Mouse (Mus musculus) CH12.LX (cell line): ENCODE data around the gene Samd14. TPM values are rescaled to one million over a fixed set of nuclear protein-coding genes. Genes with fewer than 3 reads are reported as not detected.

ENCODE experiments used
- DNase-seq: peaks from one replicate; pipeline ENCODE4 v3.0.0-alpha.2; 2013; ENCODE audit errors: extremely low read depth
- H3K27ac ChIP-seq: 2 replicates; pipeline ENCODE4 v1.5.1; 2012; ENCODE audit warnings: low read depth, mild to moderate bottlenecking, control low read depth, moderate library complexity; ENCODE audit not compliant: insufficient read depth
- H3K27me3 ChIP-seq: replicated peaks from 2 replicates; pipeline ENCODE3; 2012; ENCODE audit warnings: inconsistent platforms
- H3K36me3 ChIP-seq, 2 experiments: replicated peaks in 1 of 2; 2 replicates each; pipeline versions ENCODE3 to v1.6.1; 2012; ENCODE audit warnings: inconsistent platforms in 1 of 2, low read length in 1 of 2, mild to moderate bottlenecking in 1 of 2, mixed read lengths in 1 of 2, moderate library complexity in 1 of 2; ENCODE audit not compliant: control insufficient read depth in 1 of 2, insufficient read depth in 1 of 2
- H3K4me1 ChIP-seq, 2 experiments: 2 replicates each; pipeline ENCODE4 v1.6.1; 2012; ENCODE audit warnings: inconsistent platforms in 1 of 2, moderate library complexity in 1 of 2; ENCODE audit not compliant: insufficient read depth in 2 of 2, control insufficient read depth in 1 of 2
- H3K4me2 ChIP-seq: 2 replicates; pipeline ENCODE4 v1.6.1; 2012; ENCODE audit warnings: low read depth, mild to moderate bottlenecking, control low read depth; ENCODE audit not compliant: poor library complexity, insufficient read depth, severe bottlenecking
- H3K4me3 ChIP-seq, 3 experiments: fragments of 150-350 bp in 1 of 3; sonication (generic) in 1 of 3; replicated peaks in 1 of 3; 2 replicates each; pipeline versions ENCODE3 to v1.5.1; 2011 to 2012; ENCODE audit warnings: low read depth in 2 of 3, low read length in 2 of 3, mild to moderate bottlenecking in 2 of 3, moderate library complexity in 2 of 3, control low read depth in 1 of 3, improper control_type of control experiment in 1 of 3, inconsistent platforms in 1 of 3, mixed read lengths in 1 of 3; ENCODE audit not compliant: poor library complexity in 1 of 3
- H3K79me2 ChIP-seq: replicated peaks from 2 replicates; pipeline ENCODE4 v1.6.1; 2012; ENCODE audit warnings: mild to moderate bottlenecking, moderate library complexity; ENCODE audit not compliant: control insufficient read depth, poor library complexity, insufficient read depth, severe bottlenecking; ENCODE audit errors: extremely low read depth
- H3K9ac ChIP-seq: 2 replicates; pipeline ENCODE4 v1.6.1; 2012; ENCODE audit warnings: low read depth, mild to moderate bottlenecking, control low read depth, moderate library complexity; ENCODE audit not compliant: insufficient read depth
- H3K9me3 ChIP-seq: replicated peaks from 2 replicates; pipeline ENCODE3; 2012; ENCODE audit warnings: low read length, inconsistent platforms, mixed read lengths
- CHD1 ChIP-seq: IDR thresholded peaks from 2 replicates; pipeline ENCODE4 v1.6.1; 2012; ENCODE audit warnings: low read depth, low read length, improper control_type of control experiment, inconsistent platforms
- CHD2 ChIP-seq: IDR thresholded peaks from 2 replicates; pipeline ENCODE4 v1.6.1; 2011; ENCODE audit warnings: low read length, improper control_type of control experiment
- CTCF ChIP-seq, 2 experiments: IDR thresholded peaks in 1 of 2; conservative IDR thresholded peaks in 1 of 2; 2 replicates each; pipeline ENCODE4 v1.5.1; 2011 to 2012; ENCODE audit warnings: low read depth in 2 of 2, low read length in 2 of 2, improper control_type of control experiment in 1 of 2, inconsistent platforms in 1 of 2, mild to moderate bottlenecking in 1 of 2, moderate library complexity in 1 of 2
- ELF1 ChIP-seq: IDR thresholded peaks from 2 replicates; pipeline ENCODE4 v1.6.1; 2014; ENCODE audit warnings: low read depth, mild to moderate bottlenecking, inconsistent platforms, low read length, improper control_type of control experiment
- ETS1 ChIP-seq: conservative IDR thresholded peaks from 2 replicates; pipeline ENCODE4 v1.6.1; 2012; ENCODE audit warnings: low read depth, mild to moderate bottlenecking, inconsistent platforms, low read length, improper control_type of control experiment, moderate library complexity
- GABPA ChIP-seq: IDR thresholded peaks from 2 replicates; pipeline ENCODE4 v1.6.1; 2012; ENCODE audit warnings: low read depth, low read length, improper control_type of control experiment, inconsistent platforms; ENCODE audit not compliant: insufficient replicate concordance
- HCFC1 ChIP-seq: IDR thresholded peaks from 2 replicates; pipeline ENCODE4 v1.6.1; 2012; ENCODE audit warnings: low read depth, mild to moderate bottlenecking, inconsistent platforms, low read length, improper control_type of control experiment
- JUN ChIP-seq: IDR thresholded peaks from 2 replicates; pipeline ENCODE4 v1.6.1; 2011; ENCODE audit warnings: low read depth, mild to moderate bottlenecking, low read length, improper control_type of control experiment, moderate library complexity; ENCODE audit not compliant: insufficient read depth
- MAFK ChIP-seq: IDR thresholded peaks from 2 replicates; pipeline ENCODE4 v1.6.1; 2011; ENCODE audit warnings: low read length, improper control_type of control experiment; ENCODE audit not compliant: insufficient replicate concordance
- MAX ChIP-seq: IDR thresholded peaks from 2 replicates; pipeline ENCODE4 v1.6.1; 2011; ENCODE audit warnings: low read length, improper control_type of control experiment
- MEF2A ChIP-seq: IDR thresholded peaks from 2 replicates; pipeline ENCODE4 v1.6.1; 2014; ENCODE audit warnings: low read depth, mild to moderate bottlenecking, inconsistent platforms, low read length, improper control_type of control experiment, borderline replicate concordance
- MYC ChIP-seq: IDR thresholded peaks from 2 replicates; pipeline ENCODE4 v1.6.1; 2011; ENCODE audit warnings: low read depth, mild to moderate bottlenecking, improper control_type of control experiment, low read length
- NELFE ChIP-seq: IDR thresholded peaks from 2 replicates; pipeline ENCODE4 v1.6.1; 2011; ENCODE audit warnings: low read depth, low read length, improper control_type of control experiment
- NRF1 ChIP-seq: IDR thresholded peaks from 2 replicates; pipeline ENCODE4 v1.6.1; 2014; ENCODE audit warnings: low read depth, mild to moderate bottlenecking, inconsistent platforms, low read length, improper control_type of control experiment, moderate library complexity
- PAX5 ChIP-seq: IDR thresholded peaks from 2 replicates; pipeline ENCODE4 v1.6.1; 2012; ENCODE audit warnings: low read length, inconsistent platforms, mixed read lengths
- POLR2A ChIP-seq: IDR thresholded peaks from 2 replicates; pipeline ENCODE4 v1.6.1; 2011; ENCODE audit warnings: low read depth, mild to moderate bottlenecking, improper control_type of control experiment, low read length
- RAD21 ChIP-seq: IDR thresholded peaks from 2 replicates; pipeline ENCODE4 v1.6.1; 2011; ENCODE audit warnings: low read depth, mild to moderate bottlenecking, low read length, improper control_type of control experiment, moderate library complexity
- RCOR1 ChIP-seq: conservative IDR thresholded peaks from 2 replicates; pipeline ENCODE4 v1.6.1; 2012; ENCODE audit warnings: low read depth, mild to moderate bottlenecking, inconsistent platforms, low read length, improper control_type of control experiment
- SIN3A ChIP-seq: IDR thresholded peaks from 2 replicates; pipeline ENCODE4 v1.6.1; 2012; ENCODE audit warnings: low read length, improper control_type of control experiment, inconsistent platforms
- SMC3 ChIP-seq: IDR thresholded peaks from 2 replicates; pipeline ENCODE4 v1.6.1; 2011; ENCODE audit warnings: low read depth, low read length, improper control_type of control experiment
- TCF12 ChIP-seq: IDR thresholded peaks from 2 replicates; pipeline ENCODE4 v1.6.1; 2014; ENCODE audit warnings: low read depth, mild to moderate bottlenecking, inconsistent platforms, low read length, improper control_type of control experiment
- UBTF ChIP-seq: IDR thresholded peaks from 2 replicates; pipeline ENCODE4 v1.6.1; 2012; ENCODE audit warnings: low read depth, mild to moderate bottlenecking, inconsistent platforms, low read length, improper control_type of control experiment, moderate library complexity
- USF1 ChIP-seq: IDR thresholded peaks from 2 replicates; pipeline ENCODE4 v1.6.1; 2014; ENCODE audit warnings: low read depth, mild to moderate bottlenecking, inconsistent platforms, low read length, improper control_type of control experiment
- USF2 ChIP-seq: conservative IDR thresholded peaks from 2 replicates; pipeline ENCODE4 v1.6.1; 2011; ENCODE audit warnings: low read depth, low read length, improper control_type of control experiment
- ZC3H11A ChIP-seq: IDR thresholded peaks from 2 replicates; pipeline ENCODE4 v1.6.1; 2012; ENCODE audit warnings: low read depth, mild to moderate bottlenecking, inconsistent platforms, low read length, improper control_type of control experiment
- ZKSCAN1 ChIP-seq: IDR thresholded peaks from 2 replicates; pipeline ENCODE4 v1.6.1; 2012; ENCODE audit warnings: low read depth, inconsistent platforms, low read length, improper control_type of control experiment, borderline replicate concordance
- ZMIZ1 ChIP-seq: IDR thresholded peaks from 2 replicates; pipeline ENCODE4 v1.6.1; 2012; ENCODE audit warnings: low read depth, mild to moderate bottlenecking, inconsistent platforms, low read length, improper control_type of control experiment
- dilution Hi-C: fragments of 300-500 bp; cut with MboI; formaldehyde crosslinking; loops from 2 replicates; pipeline ENCODE4 v1.14.3; 2020; ENCODE audit warnings: low sequenced_read_pairs; ENCODE audit not compliant: extremely low pct_unique_long_range_greater_than_20kb, extremely low pct_ligation_motif_present
- in situ Hi-C: fragments of 300-500 bp; cut with MboI; formaldehyde crosslinking; loops from 3 replicates; pipeline ENCODE4 v1.14.3; 2019; ENCODE audit warnings: low sequenced_read_pairs, low pct_ligation_motif_present, low pct_unique_long_range_greater_than_20kb, mixed read lengths
- polyA plus RNA-seq: library from polyadenylated mRNA; unstranded; fragments of >175 nt; gene quantifications from 2 replicates; pipeline ENCODE4 v1.2.1, GENCODE M21; 2012; ENCODE audit warnings: low read depth; ENCODE audit not compliant: insufficient read length
- total RNA-seq, 2 experiments: library from RNA; depleted of rRNA; stranded (reverse); fragments of 300-350 nt in 1 of 2; fragments of >200 nt in 1 of 2; gene quantifications; 2 replicates each; pipeline ENCODE4 v1.2.3; 2012 to 2014

The Samd14 gene
- total and polyA plus RNA-seq, 3 experiments = 0.17 TPM; not detected in 2

DNA sequence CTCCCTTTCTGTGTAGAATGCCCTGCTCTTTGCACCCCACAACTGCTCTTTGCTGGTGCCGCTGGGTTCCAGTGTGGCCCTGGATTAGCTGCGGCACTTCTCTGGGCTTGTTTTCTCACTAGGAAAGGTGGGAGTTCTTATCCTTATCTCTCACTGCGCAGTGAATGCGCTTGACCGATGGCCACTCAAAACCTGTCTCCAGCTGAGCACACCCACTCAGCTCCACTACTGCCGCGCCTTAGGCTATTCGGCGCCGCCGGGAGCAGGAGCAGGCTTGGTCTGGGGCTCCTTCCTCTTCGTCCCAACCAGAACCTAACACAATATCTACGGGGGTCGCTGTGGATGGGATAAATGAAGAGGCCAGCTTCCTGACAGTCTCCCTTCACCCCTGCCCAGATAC, 23.9 kb downstream of the Samd14 start:
- peaks cover 78% of the 10 kb centered on the region for H3K27me3 ChIP-seq
- H3K9me3 ChIP-seq = no peaks in the 10 kb centered on the region
- in situ Hi-C loops (no loop called here), dilution Hi-C loops (no loop called here)
- no peaks in the 10 kb centered on the region for H3K36me3 ChIP-seq
- H3K9ac ChIP-seq = no peak overlapping the region
- DNase-seq = no peak
- TF ChIP-seq NELFE = no peak
- TF ChIP-seq RAD21 = no peak
- TF ChIP-seq ETS1 = no peak
- TF ChIP-seq MAFK = no peak
- no peak for TF ChIP-seq ZMIZ1
- no peak for TF ChIP-seq MYC
- TF ChIP-seq MAX = no peak
- no peak for TF ChIP-seq TCF12
- TF ChIP-seq POLR2A = no peak
- TF ChIP-seq GABPA = no peak
- TF ChIP-seq ZC3H11A = no peak
- no peak for TF ChIP-seq CHD2
- no peak for TF ChIP-seq SMC3
- TF ChIP-seq ELF1 = no peak
- no peak for TF ChIP-seq CHD1
- TF ChIP-seq JUN = no peak
- no peak for TF ChIP-seq HCFC1
- TF ChIP-seq SIN3A = no peak
- H3K4me2 ChIP-seq = no peak overlapping the region
- H3K27ac ChIP-seq = no peak overlapping the region
- H3K4me1 ChIP-seq = peaks cover 0 to 4% of the 10 kb centered on the region in 2 experiments; a peak in 2 of 4 replicates
- H3K79me2 ChIP-seq = no peaks in the 10 kb centered on the region
- H3K4me3 ChIP-seq = no peak overlapping the region

- Histone ChIP-seq H3K36me3 (no peaks in the 10 kb centered on the region), H3K4me1 (peaks cover 0 to 4% of the 10 kb centered on the region in 2 experiments; a peak in 2 of 4 replicates), H3K79me2 (no peaks in the 10 kb centered on the region)
- no peak for DNase-seq
- TF ChIP-seq SMC3 (no peak), RAD21 (no peak), MEF2A (no peak), ETS1 (no peak), PAX5 (no peak), USF2 (no peak), ZMIZ1 (no peak), USF1 (no peak), NRF1 (no peak), MAFK (no peak), RCOR1 (no peak), ZKSCAN1 (no peak), CTCF (conservative IDR thresholded peaks at IDR 0.05 in 1 of 2, IDR thresholded peaks at IDR 0.05 in 1 of 2; ENCODE audit: low read depth in 2 of 2, low read length in 2 of 2) (no peak), ELF1 (no peak), UBTF (no peak), POLR2A (no peak)
- TF ChIP-seq, all 38 proteins: peak for 0
- no peak overlapping the region for H3K9ac ChIP-seq
- in situ Hi-C loops (no loop called here), dilution Hi-C loops (no loop called here)
- H3K27me3 ChIP-seq = peaks cover 84% of the 10 kb centered on the region
- H3K4me2 ChIP-seq = no peak overlapping the region
- no peak overlapping the region for H3K4me3 ChIP-seq
- H3K27ac ChIP-seq = no peak overlapping the region
- H3K9me3 ChIP-seq = no peaks in the 10 kb centered on the region
Measured at GRCm38 (mm10) chr11:95034902-95035301, 25.2 kb downstream of the Samd14 start.
